Mouse (Mus musculus): ENCODE results near the gene Chd1.

Chd1 gene

DNA sequence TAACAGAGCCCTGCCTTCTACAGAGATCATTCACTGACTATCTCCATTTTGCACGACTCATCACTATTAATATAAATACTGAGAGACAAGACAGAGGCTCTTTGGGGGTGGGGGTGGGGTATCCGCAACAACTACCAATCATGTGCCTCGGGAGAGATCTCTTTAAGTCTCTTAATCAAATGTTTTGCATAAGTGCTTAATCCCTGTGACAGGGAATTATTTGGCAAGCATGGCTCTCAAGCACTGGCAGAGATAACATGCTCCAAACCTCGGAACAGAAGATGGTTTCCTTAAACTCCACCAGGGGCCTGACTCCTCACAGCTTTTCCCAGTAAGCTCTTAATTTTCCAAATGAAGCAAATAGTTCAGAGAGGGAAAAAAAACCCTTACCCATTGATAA is 103.2 kb downstream of the Chd1 start:
- in situ Hi-C loops (cut with MboI, MseI) = loop anchor here in 1 of 2 experiments (10.0 kb wide), 1 partner anchor 167 kb away; no protein-coding TSS in a partner anchor

DNA sequence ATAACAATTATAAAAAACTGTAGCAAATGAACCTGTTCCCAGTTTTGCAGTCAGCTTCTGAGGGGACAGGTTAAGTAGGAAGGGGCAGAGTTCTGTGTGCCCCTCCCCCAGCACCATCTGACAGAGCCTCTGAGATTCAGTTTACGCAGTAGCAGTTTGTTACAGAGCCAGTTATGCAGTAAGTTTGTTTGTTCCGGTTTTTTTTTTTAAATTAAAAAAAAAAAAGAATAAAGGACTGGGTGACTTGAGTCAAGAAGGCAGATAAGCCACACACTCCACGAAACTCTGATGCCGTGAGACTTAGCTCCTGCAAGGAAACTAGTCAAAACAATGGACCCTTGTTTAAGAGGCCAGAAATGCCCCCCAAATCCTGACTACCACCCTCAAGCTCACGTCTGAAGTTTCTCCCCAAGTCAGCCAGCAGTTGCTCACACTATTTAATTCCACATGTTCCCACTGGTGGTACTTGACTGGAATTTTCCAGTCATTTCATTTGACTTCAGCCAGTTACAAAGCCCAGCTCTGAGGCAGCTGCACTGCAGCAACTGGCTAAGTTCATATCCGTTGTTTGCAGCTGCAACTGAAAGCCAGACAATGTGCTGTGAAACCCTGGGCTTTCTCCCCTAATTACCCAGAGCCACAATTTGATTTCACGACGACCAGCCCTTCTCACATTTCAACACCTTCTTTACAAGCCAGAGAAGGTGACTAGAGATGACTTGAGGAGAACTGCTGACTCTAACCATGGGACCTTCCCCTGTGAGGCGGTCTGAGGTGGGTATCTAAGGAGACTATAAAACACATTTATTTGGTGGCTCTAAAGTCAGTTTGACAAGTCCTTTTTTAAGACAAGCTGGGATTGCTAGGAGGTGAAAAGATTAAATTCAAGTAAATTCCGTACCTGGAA is 104.0 kb downstream of the Chd1 start:
- in situ Hi-C loops (cut with MboI, MseI) = loop anchor here in 1 of 2 experiments (10.0 kb wide), 1 partner anchor 166 kb away; no protein-coding TSS in a partner anchor

DNA sequence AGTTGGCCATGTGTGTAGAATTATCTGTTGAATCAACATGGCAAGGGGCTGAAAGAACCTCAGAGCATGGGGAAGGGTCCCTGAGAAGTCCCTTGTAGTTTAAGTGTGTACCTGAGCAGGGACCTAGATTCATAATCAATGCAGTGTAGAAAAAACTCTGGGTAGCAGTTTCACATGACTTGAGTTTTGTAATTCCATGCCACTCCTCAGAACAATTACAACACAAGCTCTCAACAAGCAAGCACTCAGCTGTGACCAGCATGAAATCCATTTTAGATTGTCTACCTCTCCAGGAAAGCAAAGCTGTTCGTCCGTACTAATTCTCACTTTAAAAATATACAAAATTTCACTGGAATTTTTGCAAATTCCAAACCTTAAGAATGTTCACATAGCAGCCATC is 105.2 kb downstream of the Chd1 start:
- in situ Hi-C loops (cut with MboI, MseI) = loop anchor here in 1 of 2 experiments (10.0 kb wide), 1 partner anchor 165 kb away; no protein-coding TSS in a partner anchor

DNA sequence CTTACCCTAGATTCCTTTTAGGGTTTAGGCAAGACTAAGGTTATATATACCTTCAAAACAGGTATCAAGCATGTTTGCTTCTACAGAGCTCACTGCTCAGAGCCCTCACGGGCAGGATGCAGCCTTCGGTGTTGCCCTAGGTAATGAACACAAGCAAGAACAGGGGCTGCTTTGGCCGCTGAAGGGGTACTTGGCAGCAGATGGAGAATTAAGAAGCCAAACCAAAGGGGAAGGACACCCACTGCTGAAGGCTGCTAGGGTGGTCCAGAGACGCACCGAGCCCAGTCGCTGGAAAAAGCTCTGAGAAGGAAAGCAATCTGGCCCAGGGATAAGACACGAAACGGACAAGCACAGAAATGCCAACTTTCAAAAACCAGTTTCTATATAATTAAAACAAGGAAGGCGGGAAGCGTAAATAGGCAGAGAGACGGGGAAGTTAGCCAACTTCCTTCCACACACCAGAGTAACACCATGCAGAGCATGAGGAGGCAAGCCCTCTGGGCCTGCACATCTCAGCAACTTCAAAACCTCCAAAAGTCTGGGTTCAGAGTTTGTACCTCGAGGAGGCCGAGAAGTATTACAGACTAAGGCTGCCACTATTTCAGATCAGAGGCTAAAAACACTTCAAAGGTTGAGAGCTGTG is 107.5 kb downstream of the Chd1 start:
- in situ Hi-C loops (cut with MboI, MseI) = no loop called here

DNA sequence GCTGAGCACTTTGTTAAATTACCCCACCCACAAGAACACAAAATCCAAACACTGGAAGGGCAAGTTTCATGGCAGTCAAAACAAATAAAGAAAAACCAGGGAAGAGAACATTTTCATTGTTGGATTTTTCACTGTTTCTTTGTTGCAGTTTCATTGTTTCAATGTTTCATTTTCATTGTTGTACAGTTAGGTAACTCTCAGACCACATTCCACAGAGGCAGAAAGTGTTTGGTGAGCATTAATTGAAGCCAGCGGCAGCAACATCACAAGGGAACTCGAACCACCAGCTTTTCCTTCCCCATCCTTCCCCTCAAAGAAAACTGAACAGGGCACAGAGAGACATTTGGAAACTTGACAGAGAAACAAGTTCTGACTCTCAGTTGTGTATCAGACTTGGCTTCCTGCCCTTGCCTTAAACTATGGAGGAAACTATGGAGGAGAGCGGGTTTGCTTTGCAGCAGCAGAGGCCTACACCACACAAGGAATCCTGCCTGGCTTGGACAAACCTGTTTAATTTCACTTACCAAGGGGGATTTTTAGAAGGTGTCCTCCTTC is 109.0 kb downstream of the Chd1 start:
- in situ Hi-C loops (cut with MboI, MseI) = no loop called here

DNA sequence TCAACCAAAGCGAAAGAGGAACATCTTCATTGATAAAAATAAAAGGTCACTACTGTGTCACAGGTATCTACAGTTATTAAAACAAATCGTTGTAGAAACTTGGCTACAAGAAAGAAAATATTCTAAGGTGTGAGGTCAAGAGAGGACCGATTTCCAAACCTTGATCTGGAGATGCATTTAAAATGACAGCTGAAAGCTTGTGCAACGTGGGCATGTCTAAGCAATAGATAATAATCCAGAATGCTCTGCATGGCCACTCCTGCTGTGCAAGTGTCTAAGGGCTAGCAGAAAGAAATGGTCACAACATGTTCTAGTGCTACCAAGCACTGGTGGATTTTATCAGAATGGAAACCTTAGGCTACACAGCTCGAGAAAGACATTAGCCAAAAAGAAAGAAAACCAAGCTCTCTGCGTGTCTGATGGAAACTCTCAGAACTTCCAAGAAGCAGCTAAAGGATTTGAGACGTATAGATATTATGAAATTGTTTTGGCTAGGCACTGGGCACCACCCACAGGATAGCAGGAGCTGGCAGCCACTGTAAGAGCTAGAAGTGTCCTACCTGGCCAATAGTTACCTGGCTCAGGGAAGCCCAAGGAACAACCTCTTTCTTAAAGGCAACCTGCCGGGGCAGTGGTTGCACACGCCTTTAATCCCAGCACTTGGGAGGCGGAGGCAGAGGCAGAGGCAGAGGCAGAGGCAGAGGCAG is 110.7 kb downstream of the Chd1 start:
- in situ Hi-C loops (cut with MboI, MseI) = no loop called here

DNA sequence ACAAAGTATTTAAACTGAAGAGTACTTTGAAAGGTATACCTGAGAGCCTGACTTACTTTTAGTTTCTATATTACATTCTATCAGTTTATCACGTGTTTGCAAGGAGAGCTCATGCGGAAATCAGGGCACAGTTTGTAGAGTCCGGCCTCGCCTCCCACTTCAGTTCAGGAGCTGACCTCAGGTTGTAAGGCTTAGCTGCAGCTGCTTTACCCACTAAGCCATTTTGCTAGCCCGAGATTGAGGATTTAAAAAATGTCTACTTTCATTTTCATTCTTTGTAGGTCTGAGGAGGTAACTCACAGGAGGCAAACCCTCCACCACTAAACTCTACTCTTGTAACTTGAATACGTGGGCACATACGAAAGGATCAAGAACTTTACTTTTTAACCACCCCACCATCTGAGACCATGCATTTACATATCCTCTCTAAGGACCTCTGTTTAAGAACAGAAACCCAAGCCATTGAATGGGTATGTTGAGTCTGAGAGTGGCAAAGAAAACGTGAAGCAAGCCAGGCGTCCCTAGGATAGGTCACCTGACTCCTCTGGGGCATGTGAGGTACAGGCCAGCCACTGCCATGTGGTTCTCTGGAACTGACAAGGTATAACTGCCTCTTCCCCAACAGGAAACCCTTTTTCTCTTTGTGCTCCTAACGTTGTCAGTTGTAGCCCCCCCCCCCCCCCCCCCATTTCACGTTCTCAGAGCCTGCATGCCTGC is 111.8 kb downstream of the Chd1 start:
- in situ Hi-C loops (cut with MboI, MseI) = no loop called here

DNA sequence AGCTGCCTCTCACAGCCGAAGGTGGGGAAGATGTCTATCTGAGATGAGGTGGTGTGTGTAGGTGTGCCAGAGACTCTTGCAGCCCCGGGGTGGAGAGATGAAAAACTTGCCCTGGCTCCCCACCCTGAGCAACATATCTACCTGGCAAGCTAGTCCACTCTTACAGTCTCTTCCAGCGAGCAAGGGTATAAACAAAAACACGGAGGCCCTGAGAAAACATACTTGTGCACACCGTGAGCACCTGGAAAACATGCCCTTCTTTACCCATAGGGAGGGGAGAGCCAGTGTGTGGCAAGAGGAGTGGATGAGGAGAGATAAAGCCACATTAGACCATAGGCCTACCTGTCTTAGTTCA is 112.3 kb downstream of the Chd1 start:
- in situ Hi-C loops (cut with MboI, MseI) = no loop called here

DNA sequence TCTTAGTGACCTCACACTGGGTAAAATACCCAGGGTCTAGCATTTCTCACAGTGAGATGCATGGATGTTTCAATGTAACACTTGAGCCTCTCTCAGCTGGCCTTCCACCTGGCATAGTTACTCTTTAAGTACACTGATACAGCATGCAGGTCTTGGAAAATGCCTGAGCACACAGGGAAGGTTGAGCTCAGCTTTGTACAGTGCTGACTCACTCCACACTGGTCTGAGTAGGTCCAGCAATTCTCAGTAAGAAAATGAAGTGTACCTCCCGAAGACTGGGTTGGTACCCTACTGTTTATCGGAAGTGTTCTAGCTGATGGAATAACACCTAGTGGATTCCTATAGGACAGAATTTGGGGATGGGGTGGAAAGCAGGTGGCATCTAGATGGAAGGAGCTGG is 112.9 kb downstream of the Chd1 start:
- in situ Hi-C loops (cut with MboI, MseI) = no loop called here

DNA sequence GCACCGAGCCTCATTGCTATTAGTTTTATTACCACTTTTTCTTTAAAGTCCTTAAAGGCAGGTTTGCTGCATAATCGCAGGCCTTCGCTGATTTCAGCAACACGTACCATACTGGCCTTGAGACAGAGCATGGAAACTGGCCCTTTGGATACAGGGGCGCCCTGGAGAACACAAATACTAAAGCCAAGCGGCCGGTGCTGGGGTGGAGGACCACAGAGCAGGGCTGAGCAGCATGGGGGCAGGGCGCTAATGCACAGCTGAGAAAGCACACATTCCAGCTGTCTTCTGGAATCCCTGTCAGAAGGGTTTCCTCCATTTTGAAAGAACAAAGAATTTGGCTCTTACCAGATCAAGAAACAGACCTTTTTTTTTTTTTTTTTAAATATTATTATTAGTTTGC is 113.6 kb downstream of the Chd1 start:
- in situ Hi-C loops (cut with MboI, MseI) = no loop called here

DNA sequence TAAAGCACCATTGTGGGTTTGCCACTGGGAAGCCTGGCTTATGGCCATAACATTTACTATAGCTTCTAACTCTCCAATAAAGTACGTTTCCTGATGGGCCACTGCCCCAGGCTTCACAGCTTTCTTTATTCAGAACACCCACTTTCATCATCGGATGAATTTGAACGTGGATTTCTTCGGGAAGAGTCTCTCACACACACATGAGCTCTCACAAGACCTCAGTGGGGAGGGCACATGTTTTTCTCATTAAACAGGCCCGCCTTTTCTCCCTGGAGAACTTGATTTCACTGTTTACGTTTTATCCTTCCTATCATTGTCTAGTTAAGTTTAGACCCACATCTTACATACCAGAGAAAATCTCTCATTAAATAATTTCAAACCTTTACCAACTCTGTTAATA is 115.4 kb downstream of the Chd1 start:
- in situ Hi-C loops (cut with MboI, MseI) = loop anchor here in 1 of 2 experiments (10.0 kb wide), 1 partner anchor 1415 kb away; no protein-coding TSS in a partner anchor

DNA sequence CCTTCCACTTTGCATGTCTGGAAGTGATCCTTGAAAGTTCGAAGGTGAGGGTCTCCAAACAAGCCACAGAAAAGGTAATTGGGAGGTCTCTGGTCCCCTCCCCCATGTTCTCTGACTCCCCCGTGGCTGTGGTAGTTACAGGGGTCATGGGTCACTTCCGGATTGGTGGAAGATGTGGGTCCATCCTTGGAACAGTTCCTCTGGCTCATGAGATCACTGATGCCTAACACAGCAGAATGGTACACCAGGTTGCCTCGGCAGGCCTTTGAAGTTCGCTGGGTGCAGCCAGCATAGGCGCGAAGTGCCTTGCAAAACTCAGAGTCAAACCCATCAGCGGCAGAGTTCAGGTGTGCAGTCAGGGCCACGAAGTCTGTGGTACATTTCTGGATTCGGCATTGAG is 116.0 kb downstream of the Chd1 start:
- in situ Hi-C loops (cut with MboI, MseI) = loop anchor here in 1 of 2 experiments (10.0 kb wide), 1 partner anchor 1414 kb away; no protein-coding TSS in a partner anchor

DNA sequence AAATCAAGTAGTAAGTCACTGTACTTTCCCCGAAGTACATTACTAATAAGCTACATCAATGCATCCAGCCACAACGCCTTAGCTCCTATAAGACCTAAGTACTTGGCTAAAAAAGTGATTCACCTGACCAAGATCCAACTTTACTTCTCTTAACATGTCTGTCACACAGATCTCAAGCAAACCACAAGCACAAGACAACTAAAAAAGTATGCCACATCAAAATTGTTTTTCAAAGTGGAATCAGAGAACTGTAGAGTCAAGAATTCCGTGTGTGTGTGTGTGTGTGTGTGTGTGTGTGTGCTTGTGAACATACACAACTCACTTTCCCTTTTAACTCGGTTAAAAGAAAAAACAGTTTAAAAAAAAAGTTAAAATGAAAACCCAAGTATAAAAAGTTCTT is 116.9 kb downstream of the Chd1 start:
- in situ Hi-C loops (cut with MboI, MseI) = loop anchor here in 1 of 2 experiments (10.0 kb wide), 1 partner anchor 1413 kb away; no protein-coding TSS in a partner anchor

Data from T-helper 17 cell (primary cell).